Mouse (Mus musculus) liver, embryonic 11.5 days (tissue): ENCODE results near the gene Ermp1. TPM values are rescaled to one million over a fixed set of nuclear protein-coding genes. Genes with fewer than 3 reads are reported as not detected.

ENCODE experiments used
- ATAC-seq: fragments of 200-750 bp; cut with Nextera tagmentation; replicated peaks from 2 replicates; pipeline ENCODE4 v1.8.0; 2017; ENCODE audit warnings: moderate number of reproducible peaks, mild to moderate bottlenecking, moderate TSS enrichment, moderate library complexity; ENCODE audit not compliant: low FRiP score
- DNase-seq: peaks from one replicate; pipeline ENCODE4 v3.0.0-alpha.2; 2017; ENCODE audit warnings: low spot score
- H3K27ac ChIP-seq: fragments of 300-500 bp; sonication (generic); 2 replicates; pipeline ENCODE4 v1.5.1; 2014; ENCODE audit warnings: mild to moderate bottlenecking, low read depth, low read length, control low read depth
- H3K27me3 ChIP-seq: fragments of 300-500 bp; sonication (generic); replicated peaks from 2 replicates; pipeline ENCODE4 v1.6.1; 2014; ENCODE audit warnings: low read length, mixed read lengths; ENCODE audit not compliant: control insufficient read depth, insufficient read depth
- H3K36me3 ChIP-seq: fragments of 300-500 bp; sonication (generic); 2 replicates; pipeline ENCODE4 v1.6.1; 2014; ENCODE audit warnings: mild to moderate bottlenecking, low read length, moderate library complexity, mixed read lengths; ENCODE audit not compliant: control insufficient read depth, insufficient read depth
- H3K4me1 ChIP-seq: fragments of 300-500 bp; sonication (generic); replicated peaks from 2 replicates; pipeline ENCODE4 v1.6.1; 2014; ENCODE audit warnings: low read length, mixed read lengths; ENCODE audit not compliant: control insufficient read depth, insufficient read depth
- H3K4me2 ChIP-seq: fragments of 300-500 bp; sonication (generic); 2 replicates; pipeline ENCODE4 v1.6.1; 2014; ENCODE audit warnings: mild to moderate bottlenecking, control low read depth, moderate library complexity
- H3K4me3 ChIP-seq: fragments of 300-500 bp; sonication (generic); 2 replicates; pipeline ENCODE4 v1.5.1; 2014; ENCODE audit warnings: low read depth, low read length, control low read depth
- H3K9ac ChIP-seq: fragments of 300-500 bp; sonication (generic); 2 replicates; pipeline ENCODE4 v1.6.1; 2014; ENCODE audit warnings: low read depth, low read length, control low read depth
- H3K9me3 ChIP-seq: fragments of 300-500 bp; sonication (generic); 2 replicates; pipeline ENCODE4 v1.6.1; 2016; ENCODE audit warnings: low read length, inconsistent platforms, mixed read lengths; ENCODE audit not compliant: control insufficient read depth
- WGBS: fragments of 180-500 bp; shearing (Covaris S2); extraction: QIAGEN DNeasy Blood & Tissue Kit; methylation state at CpG from one replicate; pipeline ENCODE4 v1.1.7; 2014; 5-methylcytosine and 5-hydroxymethylcytosine counted together
- polyA plus RNA-seq: library from polyadenylated mRNA; unstranded; fragments of >200 nt; fragmentation: Nextera tagmentation; extraction: Ambion mirVana; gene quantifications from 2 replicates; pipeline ENCODE4 v1.2.1, GENCODE M21; 2014

Ermp1 gene
- polyA plus RNA-seq, 1 experiment from 2014 or later, result 15.9 TPM

DNA sequence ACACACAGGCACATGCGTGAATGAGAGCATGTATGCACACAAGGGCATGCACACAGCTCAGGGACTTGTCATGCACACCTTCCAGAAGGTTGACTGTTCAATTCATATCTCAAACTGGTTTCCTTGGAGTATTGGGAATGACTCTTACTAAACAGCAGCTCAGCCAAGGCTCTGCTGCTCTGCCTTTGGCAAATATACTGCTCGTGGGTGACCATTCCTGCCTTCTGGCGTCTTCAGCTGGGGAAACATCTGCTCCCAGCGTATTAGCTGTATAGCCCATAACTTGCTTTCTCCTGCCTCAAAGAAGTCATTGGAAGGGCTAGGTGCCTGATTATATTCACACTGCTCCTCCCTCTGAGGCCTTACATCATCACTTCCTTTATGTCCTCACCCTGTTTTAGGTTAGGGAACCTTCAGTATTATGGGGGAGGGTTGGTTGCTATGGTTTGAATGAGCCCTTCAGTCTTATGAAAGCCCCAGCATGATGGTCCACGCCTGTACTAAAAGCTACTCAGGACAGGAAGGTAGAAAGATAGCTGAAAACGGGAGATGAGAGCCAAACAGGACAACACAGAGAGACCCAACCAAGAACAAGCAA lies 30.1 kb upstream of the Ermp1 start:
- 79% methylated on average over 6 of the region's 6 CpGs for WGBS
- Histone ChIP-seq H3K9me3 (no peaks in the 10 kb centered on the region), H3K4me2 (no peak overlapping the region), H3K27me3 (no peaks in the 10 kb centered on the region), H3K4me3 (no peak overlapping the region), H3K9ac (no peak overlapping the region), H3K27ac (no peak overlapping the region), H3K4me1 (no peaks in the 10 kb centered on the region; the same call in 1 of the 2 replicates), H3K36me3 (no peaks in the 10 kb centered on the region)
- no peak for ATAC-seq
- no peak for DNase-seq

- H3K27me3 ChIP-seq, result no peaks in the 10 kb centered on the region
- WGBS, result 84% methylated on average over 10 of the region's 10 CpGs
These were observed 28.4 kb upstream of the Ermp1 start for GRCm38 (mm10) chr19:29676479-29677193.

GRCm38 (mm10) chr19:29675562-29676078 lies 27.4 kb upstream of the Ermp1 start:
- no peak overlapping the region for H3K9ac ChIP-seq
- no peak for DNase-seq
- WGBS, result 30% methylated on average over 9 of the region's 9 CpGs
- H3K27ac ChIP-seq, result no peak overlapping the region
- no peaks in the 10 kb centered on the region; the same call in 1 of the 2 replicates for H3K4me1 ChIP-seq
- no peak overlapping the region for H3K4me3 ChIP-seq
- ATAC-seq, result no peak
- H3K4me2 ChIP-seq, result no peak overlapping the region
- no peaks in the 10 kb centered on the region for H3K36me3 ChIP-seq
- no peaks in the 10 kb centered on the region for H3K27me3 ChIP-seq
- no peaks in the 10 kb centered on the region for H3K9me3 ChIP-seq

More at GRCm38 (mm10) chr19:29676479-29677193, 28.4 kb upstream of the Ermp1 start:
- H3K9me3 ChIP-seq, result no peaks in the 10 kb centered on the region
- DNase-seq, result no peak
- no peak overlapping the region for H3K4me2 ChIP-seq
- H3K4me1 ChIP-seq, result no peaks in the 10 kb centered on the region; the same call in 1 of the 2 replicates
- no peak overlapping the region for H3K4me3 ChIP-seq
- ATAC-seq, result no peak
- no peaks in the 10 kb centered on the region for H3K36me3 ChIP-seq
- no peak overlapping the region for H3K27ac ChIP-seq
- no peak overlapping the region for H3K9ac ChIP-seq

GRCm38 (mm10) chr19:29674946-29675345 lies 26.7 kb upstream of the Ermp1 start:
- Histone ChIP-seq H3K4me2 (no peak overlapping the region), H3K36me3 (no peaks in the 10 kb centered on the region), H3K4me1 (no peaks in the 10 kb centered on the region), H3K9ac (no peak overlapping the region), H3K4me3 (no peak overlapping the region), H3K27ac (no peak overlapping the region), H3K9me3 (no peaks in the 10 kb centered on the region), H3K27me3 (no peaks in the 10 kb centered on the region)
- DNase-seq, result no peak
- WGBS, result 92% methylated on average over 7 of the region's 7 CpGs
- ATAC-seq, result no peak

DNA sequence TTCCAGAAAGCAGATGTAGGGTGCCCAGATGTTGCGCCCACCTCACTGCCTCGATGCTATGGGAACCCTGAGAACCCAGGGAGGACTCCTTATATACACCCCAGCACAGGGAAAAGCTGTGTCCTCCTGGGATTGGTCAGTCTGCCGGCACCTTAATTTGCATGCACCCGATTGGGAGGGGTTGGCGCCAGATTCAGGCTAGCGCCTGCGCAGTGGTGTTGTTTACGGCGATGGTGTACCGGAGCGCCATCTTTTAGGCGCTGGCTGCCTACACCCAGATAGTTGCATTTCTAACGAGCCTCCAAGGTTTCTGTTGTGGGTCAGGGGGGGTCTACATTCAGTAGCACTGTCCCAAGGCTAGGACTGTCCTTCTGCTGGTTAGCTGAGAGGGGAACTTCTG lies 24.4 kb upstream of the Ermp1 start:
- Histone ChIP-seq H3K4me1 (no peaks in the 10 kb centered on the region), H3K9me3 (no peaks in the 10 kb centered on the region), H3K27me3 (no peaks in the 10 kb centered on the region), H3K9ac (no peak overlapping the region), H3K4me2 (no peak overlapping the region), H3K36me3 (no peaks in the 10 kb centered on the region), H3K27ac (no peak overlapping the region), H3K4me3 (no peak overlapping the region)
- 93% methylated on average over 13 of the region's 13 CpGs for WGBS
- DNase-seq, result no peak
- no peak for ATAC-seq

DNA sequence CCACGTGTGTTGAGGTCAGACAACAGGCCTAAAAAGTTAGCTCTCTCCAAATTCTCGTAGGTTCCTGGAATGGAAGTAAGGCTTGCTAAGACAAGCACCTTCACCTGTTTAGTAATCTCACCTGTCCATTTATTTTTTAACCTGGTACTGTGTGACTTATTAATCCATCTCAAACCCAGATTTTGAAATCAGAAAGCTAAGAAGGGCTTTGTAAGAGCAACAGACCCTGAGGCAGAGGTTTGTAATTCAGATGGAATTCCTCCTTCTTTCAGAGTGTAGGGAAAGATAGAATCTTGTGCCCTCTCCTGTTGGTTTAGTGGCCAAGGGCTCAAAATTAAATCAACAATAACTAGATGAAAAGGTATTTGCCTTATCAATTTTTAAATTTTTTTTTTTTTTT lies 22.9 kb upstream of the Ermp1 start:
- 81% methylated on average over 2 of the region's 2 CpGs for WGBS

DNA sequence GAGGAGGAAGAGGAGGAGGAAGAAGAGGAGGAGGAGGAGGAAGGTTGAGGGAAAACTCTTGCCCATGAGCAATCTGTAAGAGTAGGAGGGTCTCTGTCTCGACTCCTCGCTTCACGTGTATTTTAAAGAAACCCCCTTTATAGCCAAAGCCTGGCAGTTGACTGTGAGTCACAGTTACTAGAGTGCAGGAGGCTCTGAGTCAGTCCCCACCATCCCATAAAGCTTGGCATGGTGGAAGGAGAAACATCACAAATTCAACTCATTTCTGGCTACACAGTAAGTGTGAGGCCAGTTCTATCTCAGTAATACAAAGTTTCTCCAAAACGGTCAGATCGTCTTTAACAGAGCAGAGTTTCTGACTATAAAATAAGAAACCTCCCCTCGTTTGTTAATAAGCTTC lies 22.0 kb upstream of the Ermp1 start:
- Histone ChIP-seq H3K4me3 (no peak overlapping the region), H3K9me3 (no peaks in the 10 kb centered on the region), H3K36me3 (no peaks in the 10 kb centered on the region), H3K9ac (no peak overlapping the region), H3K4me2 (no peak overlapping the region), H3K4me1 (peaks cover 3% of the 10 kb centered on the region; the same call in 1 of the 2 replicates), H3K27me3 (no peaks in the 10 kb centered on the region), H3K27ac (no peak overlapping the region)
- no peak for DNase-seq
- no peak for ATAC-seq
- 82% methylated on average over 6 of the region's 6 CpGs for WGBS

More for the DNA sequence above, 22.9 kb upstream of the Ermp1 start:
- no peaks in the 10 kb centered on the region for H3K27me3 ChIP-seq
- H3K27ac ChIP-seq, result no peak overlapping the region
- no peaks in the 10 kb centered on the region for H3K9me3 ChIP-seq
- DNase-seq, result no peak
- H3K36me3 ChIP-seq, result no peaks in the 10 kb centered on the region
- no peak overlapping the region for H3K4me3 ChIP-seq
- no peak for ATAC-seq
- H3K9ac ChIP-seq, result no peak overlapping the region
- peaks cover 3% of the 10 kb centered on the region; the same call in 1 of the 2 replicates for H3K4me1 ChIP-seq
- H3K4me2 ChIP-seq, result no peak overlapping the region

DNA sequence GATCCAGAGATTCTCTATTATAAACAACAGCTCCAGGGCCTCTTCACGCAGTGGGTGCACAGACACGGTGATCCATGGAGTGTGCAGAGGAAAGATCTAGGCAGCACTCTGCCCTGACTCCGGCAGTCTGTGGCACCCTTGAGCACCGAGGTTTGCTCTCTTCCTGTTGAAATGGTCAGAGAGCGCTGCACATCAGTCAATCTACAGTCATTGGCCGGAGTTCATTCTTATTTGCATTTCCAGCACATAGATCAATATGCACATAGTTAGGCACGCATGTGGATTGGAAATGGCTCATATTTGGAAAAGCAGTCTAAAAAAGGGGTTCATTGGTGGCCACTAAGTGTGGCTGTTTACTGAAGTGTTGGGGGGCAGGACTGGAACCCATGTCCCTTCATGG lies 19.9 kb upstream of the Ermp1 start:
- Histone ChIP-seq H3K4me1 (peaks cover 3% of the 10 kb centered on the region; the same call in 1 of the 2 replicates), H3K9me3 (no peaks in the 10 kb centered on the region), H3K27ac (no peak overlapping the region), H3K27me3 (no peaks in the 10 kb centered on the region), H3K4me2 (no peak overlapping the region), H3K36me3 (no peaks in the 10 kb centered on the region), H3K4me3 (no peak overlapping the region), H3K9ac (no peak overlapping the region)
- 74% methylated on average over 7 of the region's 7 CpGs for WGBS
- DNase-seq (no peak), ATAC-seq (no peak)
